Mouse (Mus musculus) heart, embryonic 14.5 days (tissue): Measurements from ENCODE around the gene Fam129a. TPM values are rescaled to one million over a fixed set of nuclear protein-coding genes. Genes with fewer than 3 reads are reported as not detected.

Experiments
- ATAC-seq: fragments of 200-750 bp; cut with Nextera tagmentation; 2 replicates; pipeline ENCODE4 v1.8.0; 2017; ENCODE audit warnings: low read depth, moderate TSS enrichment; ENCODE audit not compliant: insufficient number of reproducible peaks, insufficient read depth, low FRiP score
- H3K27ac ChIP-seq, 2 experiments: fragments of 200-500 bp in 1 of 2; fragments of 300-500 bp in 1 of 2; sonication (generic) in 1 of 2; replicated peaks in 1 of 2; 2 replicates each; pipeline ENCODE4 v1.5.1; 2012 to 2014; ENCODE audit warnings: low read depth in 2 of 2, low read length in 2 of 2, control low read depth in 1 of 2, mild to moderate bottlenecking in 1 of 2, mixed read lengths in 1 of 2; ENCODE audit not compliant: control insufficient read depth in 1 of 2, insufficient read depth in 1 of 2
- H3K27me3 ChIP-seq: fragments of 300-500 bp; sonication (generic); 2 replicates; pipeline ENCODE4 v1.6.1; 2014; ENCODE audit warnings: mild to moderate bottlenecking, low read length, control low read depth; ENCODE audit not compliant: control insufficient read depth, insufficient read depth
- H3K36me3 ChIP-seq: fragments of 300-500 bp; sonication (generic); 2 replicates; pipeline ENCODE4 v1.6.1; 2014; ENCODE audit warnings: mild to moderate bottlenecking, control low read depth, low read length, mixed read lengths; ENCODE audit not compliant: control insufficient read depth, insufficient read depth
- H3K4me1 ChIP-seq, 2 experiments: fragments of 200-500 bp in 1 of 2; fragments of 300-500 bp in 1 of 2; sonication (generic) in 1 of 2; 2 replicates each; pipeline ENCODE4 v1.6.1; 2012 to 2014; ENCODE audit warnings: low read length in 2 of 2, control low read depth in 1 of 2, mixed read lengths in 1 of 2; ENCODE audit not compliant: control insufficient read depth in 2 of 2, insufficient read depth in 2 of 2
- H3K4me2 ChIP-seq: fragments of 300-500 bp; sonication (generic); 2 replicates; pipeline ENCODE4 v1.6.1; 2014; ENCODE audit warnings: mild to moderate bottlenecking, low read length
- H3K4me3 ChIP-seq, 2 experiments: fragments of 200-500 bp in 1 of 2; fragments of 300-500 bp in 1 of 2; sonication (generic) in 1 of 2; 2 replicates each; pipeline ENCODE4 v1.5.1; 2012 to 2014; ENCODE audit warnings: low read length in 2 of 2, mild to moderate bottlenecking in 2 of 2, control low read depth in 1 of 2, low read depth in 1 of 2, moderate library complexity in 1 of 2; ENCODE audit not compliant: control insufficient read depth in 1 of 2, insufficient read depth in 1 of 2
- H3K9ac ChIP-seq: fragments of 300-500 bp; sonication (generic); 2 replicates; pipeline ENCODE4 v1.6.1; 2014; ENCODE audit warnings: mild to moderate bottlenecking, low read length
- H3K9me3 ChIP-seq: fragments of 300-500 bp; sonication (generic); 2 replicates; pipeline ENCODE4 v1.6.1; 2016; ENCODE audit warnings: low read length, control low read depth; ENCODE audit not compliant: control insufficient read depth
- whole genome bisulfite sequencing: fragments of 180-500 bp; shearing (Covaris S2); extraction: QIAGEN DNeasy Blood & Tissue Kit; methylation state at CpG from one replicate; pipeline ENCODE4 v1.1.7; 2014; 5-methylcytosine and 5-hydroxymethylcytosine counted together
- polyA plus RNA-seq: library from polyadenylated mRNA; unstranded; fragments of >200 nt; fragmentation: Nextera tagmentation; extraction: Ambion mirVana; gene quantifications from 2 replicates; pipeline ENCODE4 v1.2.1, GENCODE M21; 2014

Gene Fam129a
- polyA plus RNA-seq, 1 experiment from 2014 or later = 5.8 TPM

DNA sequence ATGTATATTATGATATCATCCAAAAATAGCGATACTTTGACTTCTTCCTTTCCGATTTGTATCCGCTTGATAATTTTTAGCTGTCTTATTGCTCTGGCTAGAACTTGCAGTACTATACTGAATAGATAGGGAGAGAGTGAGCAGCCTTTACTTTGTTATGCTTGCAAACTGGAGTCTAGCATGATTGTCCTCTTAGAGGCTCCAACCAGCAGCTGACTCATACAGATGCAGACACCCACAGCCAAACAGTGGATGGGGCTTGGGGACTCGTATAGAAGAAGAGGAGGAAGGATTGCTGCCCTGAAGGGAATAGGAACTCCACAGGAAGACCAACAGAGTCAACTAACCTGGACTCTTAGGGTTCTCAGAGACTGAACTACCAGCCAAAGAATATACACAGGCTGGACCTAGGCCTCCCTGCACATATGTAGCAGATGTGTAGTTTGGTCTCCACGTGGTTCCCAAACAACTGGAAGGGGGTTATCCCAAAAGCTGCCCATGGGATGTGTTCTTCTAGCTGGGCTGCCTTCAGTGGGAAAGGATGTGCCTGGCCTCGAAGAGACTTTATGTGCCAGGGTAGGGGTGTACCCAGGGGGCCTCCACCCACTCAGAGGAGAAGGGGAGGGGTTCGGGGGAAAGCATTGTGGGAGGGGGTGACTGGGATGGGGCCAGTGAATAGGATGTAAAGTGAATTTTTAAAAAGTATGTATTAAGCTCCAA lies 1.8 kb downstream of the Fam129a start:
- no peaks in the 10 kb centered on the region for H3K36me3 ChIP-seq
- no peak overlapping the region for H3K4me3 ChIP-seq
- H3K9me3 ChIP-seq = no peaks in the 10 kb centered on the region
- ATAC-seq = no peak
- peaks cover 5 to 12% of the 10 kb centered on the region in 2 experiments for H3K4me1 ChIP-seq
- no peaks in the 10 kb centered on the region for H3K27me3 ChIP-seq
- 82% methylated on average over 7 of the region's 7 CpGs for WGBS
- H3K4me2 ChIP-seq = peak overlapping the region; percentile 93
- H3K9ac ChIP-seq = no peak overlapping the region
- H3K27ac ChIP-seq = 0 out of 4 replicates have a peak overlapping the region, but pooled peaks of 1 of the 2 experiments have one; percentile 9

- H3K27me3 ChIP-seq = no peaks in the 10 kb centered on the region
- no peak overlapping the region for H3K9ac ChIP-seq
- no peak overlapping the region for H3K27ac ChIP-seq
- H3K36me3 ChIP-seq = no peaks in the 10 kb centered on the region
- ATAC-seq = no peak
- WGBS = 77% methylated on average over 8 of the region's 8 CpGs
- H3K9me3 ChIP-seq = no peaks in the 10 kb centered on the region
- no peak overlapping the region for H3K4me3 ChIP-seq
- no peak overlapping the region for H3K4me2 ChIP-seq
- peaks cover 0 to 2% of the 10 kb centered on the region in 2 experiments; a peak in 1 of 4 replicates for H3K4me1 ChIP-seq
Measured at GRCm38 (mm10) chr1:151580200-151580982, 9.4 kb downstream of the Fam129a start.

- Histone ChIP-seq H3K27ac (no peak overlapping the region), H3K9ac (no peak overlapping the region), H3K36me3 (no peaks in the 10 kb centered on the region), H3K4me2 (no peak overlapping the region), H3K9me3 (no peaks in the 10 kb centered on the region), H3K4me3 (no peak overlapping the region), H3K27me3 (no peaks in the 10 kb centered on the region), H3K4me1 (peaks cover 0 to 2% of the 10 kb centered on the region in 2 experiments; a peak in 1 of 4 replicates)
- ATAC-seq = no peak
- 72% methylated on average over 6 of the region's 6 CpGs for WGBS
Measured at GRCm38 (mm10) chr1:151581454-151581853, 10.5 kb downstream of the Fam129a start.

DNA sequence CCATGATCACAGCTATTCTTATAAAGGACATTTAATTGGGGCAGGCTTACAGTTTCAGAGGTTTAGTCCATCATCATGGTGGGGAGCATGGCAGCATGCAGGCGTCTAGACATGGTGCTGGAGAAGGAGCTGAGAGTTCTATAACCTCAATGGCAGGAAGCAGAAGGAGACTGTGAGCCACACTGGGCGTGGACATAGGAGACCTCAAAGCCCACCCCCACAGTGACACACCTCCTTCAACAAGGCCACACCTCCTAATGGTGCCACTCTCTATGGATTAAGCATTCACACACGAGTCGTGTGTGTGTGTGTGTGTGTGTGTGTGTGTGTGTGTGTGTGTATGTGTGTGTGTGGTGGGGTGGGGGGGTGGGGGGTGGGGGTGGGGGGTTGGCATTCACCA lies 11.0 kb downstream of the Fam129a start:
- no peaks in the 10 kb centered on the region for H3K36me3 ChIP-seq
- no peak overlapping the region for H3K27ac ChIP-seq
- peaks cover 0 to 2% of the 10 kb centered on the region in 2 experiments; a peak in 1 of 4 replicates for H3K4me1 ChIP-seq
- no peaks in the 10 kb centered on the region for H3K9me3 ChIP-seq
- H3K9ac ChIP-seq = no peak overlapping the region
- no peak overlapping the region for H3K4me3 ChIP-seq
- no peak overlapping the region for H3K4me2 ChIP-seq
- 73% methylated on average over 4 of the region's 4 CpGs for WGBS
- ATAC-seq = no peak
- H3K27me3 ChIP-seq = no peaks in the 10 kb centered on the region

DNA sequence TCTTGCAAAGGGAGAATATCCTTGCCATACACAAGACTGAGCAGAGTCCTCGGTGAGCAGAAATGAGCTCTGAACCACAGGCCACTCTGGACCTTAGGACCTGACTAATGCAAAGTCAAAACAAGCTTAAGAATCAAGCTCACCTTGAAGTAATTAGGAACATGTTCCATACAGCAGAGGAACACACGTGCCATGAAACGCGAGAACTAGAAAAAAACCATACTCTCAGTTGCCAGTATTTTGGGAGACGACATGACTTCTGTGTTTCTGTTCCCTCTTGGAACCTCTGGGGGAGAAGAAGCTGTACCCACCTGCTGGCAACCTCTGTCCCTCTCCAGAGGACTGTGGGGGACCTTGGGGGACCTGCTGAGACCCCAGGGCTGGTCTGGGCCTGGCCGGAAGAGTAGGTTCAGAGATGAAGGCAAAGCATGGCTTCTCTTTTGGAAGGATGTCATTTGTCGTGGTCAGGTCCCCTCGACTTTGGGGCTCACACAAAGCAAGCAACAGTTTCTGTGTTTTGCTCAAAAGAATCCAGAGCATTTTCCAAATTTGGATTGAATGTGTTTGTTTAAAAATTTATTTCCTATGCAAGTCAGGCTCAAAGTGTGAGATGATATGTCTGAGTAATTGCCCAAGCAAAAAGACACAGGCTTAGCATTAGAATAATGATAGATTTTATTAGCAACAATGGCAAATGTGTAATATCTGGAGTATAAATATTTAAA lies 12.6 kb downstream of the Fam129a start:
- Histone ChIP-seq H3K27ac (no peak overlapping the region), H3K9ac (no peak overlapping the region), H3K27me3 (no peaks in the 10 kb centered on the region), H3K9me3 (no peaks in the 10 kb centered on the region), H3K4me3 (no peak overlapping the region), H3K4me1 (peaks cover 0 to 2% of the 10 kb centered on the region in 2 experiments; a peak in 1 of 4 replicates), H3K36me3 (no peaks in the 10 kb centered on the region), H3K4me2 (no peak overlapping the region)
- ATAC-seq = no peak
- 85% methylated on average over 8 of the region's 8 CpGs for WGBS

DNA sequence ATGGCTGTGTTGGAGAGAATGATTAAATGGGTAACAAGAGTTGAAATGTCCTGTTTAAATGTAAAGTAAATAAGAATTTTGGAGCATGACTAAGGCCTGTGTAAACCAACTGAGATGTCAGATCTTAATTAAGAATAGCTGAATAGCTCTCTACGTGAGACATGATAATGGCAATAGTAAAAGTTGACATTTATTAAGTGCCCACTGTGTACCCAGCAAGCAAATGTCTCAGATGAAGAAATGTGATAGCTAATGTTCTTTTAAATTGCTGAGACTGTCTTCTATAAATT lies 13.1 kb downstream of the Fam129a start:
- Histone ChIP-seq H3K4me1 (peaks cover 0 to 2% of the 10 kb centered on the region in 2 experiments; a peak in 1 of 4 replicates), H3K27me3 (no peaks in the 10 kb centered on the region), H3K9ac (no peak overlapping the region), H3K36me3 (no peaks in the 10 kb centered on the region), H3K4me3 (no peak overlapping the region), H3K4me2 (no peak overlapping the region), H3K9me3 (no peaks in the 10 kb centered on the region), H3K27ac (no peak overlapping the region)
- no peak for ATAC-seq
- 54% methylated on average over 1 of the region's 1 CpGs for WGBS

DNA sequence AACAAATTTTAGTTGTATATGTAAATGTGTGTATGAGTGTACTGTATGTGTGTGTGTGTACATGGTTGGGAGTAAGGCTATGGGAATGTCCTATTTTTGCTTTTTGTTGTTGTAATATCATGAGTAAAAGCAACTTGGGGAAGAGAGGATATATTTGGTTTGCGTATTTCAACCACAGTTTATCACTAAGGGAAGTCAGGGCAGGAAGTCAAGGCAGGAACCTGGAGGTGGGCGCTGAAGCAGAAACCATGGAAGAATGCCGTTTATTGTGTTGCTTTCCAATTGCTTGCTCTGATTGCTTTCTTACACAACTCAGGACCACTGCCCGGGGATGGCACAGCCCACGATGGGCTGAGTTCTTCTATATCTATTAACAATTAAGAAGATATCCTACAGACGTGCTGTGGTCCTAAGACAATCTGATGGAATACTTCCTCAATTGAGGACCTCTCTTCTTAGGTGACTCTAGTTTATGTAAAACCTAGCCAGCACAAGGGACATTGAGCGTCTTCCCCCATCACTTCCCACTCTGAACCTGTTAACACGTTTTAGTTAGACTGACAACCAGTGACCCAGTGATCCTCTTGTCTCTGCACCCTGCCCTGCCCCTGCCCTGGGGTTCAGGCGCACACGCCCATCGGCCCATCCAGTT lies 13.7 kb downstream of the Fam129a start:
- H3K4me3 ChIP-seq = no peak overlapping the region
- H3K27me3 ChIP-seq = no peaks in the 10 kb centered on the region
- no peak overlapping the region for H3K27ac ChIP-seq
- H3K9me3 ChIP-seq = no peaks in the 10 kb centered on the region
- no peak overlapping the region for H3K4me2 ChIP-seq
- 52% methylated on average over 11 of the region's 11 CpGs for WGBS
- no peaks in the 10 kb centered on the region for H3K36me3 ChIP-seq
- no peak for ATAC-seq
- H3K4me1 ChIP-seq = peaks cover 0 to 2% of the 10 kb centered on the region in 2 experiments; a peak in 1 of 4 replicates
- H3K9ac ChIP-seq = no peak overlapping the region
